Mouse (Mus musculus): ENCODE measurements around the gene Slc3a1.

DNA sequence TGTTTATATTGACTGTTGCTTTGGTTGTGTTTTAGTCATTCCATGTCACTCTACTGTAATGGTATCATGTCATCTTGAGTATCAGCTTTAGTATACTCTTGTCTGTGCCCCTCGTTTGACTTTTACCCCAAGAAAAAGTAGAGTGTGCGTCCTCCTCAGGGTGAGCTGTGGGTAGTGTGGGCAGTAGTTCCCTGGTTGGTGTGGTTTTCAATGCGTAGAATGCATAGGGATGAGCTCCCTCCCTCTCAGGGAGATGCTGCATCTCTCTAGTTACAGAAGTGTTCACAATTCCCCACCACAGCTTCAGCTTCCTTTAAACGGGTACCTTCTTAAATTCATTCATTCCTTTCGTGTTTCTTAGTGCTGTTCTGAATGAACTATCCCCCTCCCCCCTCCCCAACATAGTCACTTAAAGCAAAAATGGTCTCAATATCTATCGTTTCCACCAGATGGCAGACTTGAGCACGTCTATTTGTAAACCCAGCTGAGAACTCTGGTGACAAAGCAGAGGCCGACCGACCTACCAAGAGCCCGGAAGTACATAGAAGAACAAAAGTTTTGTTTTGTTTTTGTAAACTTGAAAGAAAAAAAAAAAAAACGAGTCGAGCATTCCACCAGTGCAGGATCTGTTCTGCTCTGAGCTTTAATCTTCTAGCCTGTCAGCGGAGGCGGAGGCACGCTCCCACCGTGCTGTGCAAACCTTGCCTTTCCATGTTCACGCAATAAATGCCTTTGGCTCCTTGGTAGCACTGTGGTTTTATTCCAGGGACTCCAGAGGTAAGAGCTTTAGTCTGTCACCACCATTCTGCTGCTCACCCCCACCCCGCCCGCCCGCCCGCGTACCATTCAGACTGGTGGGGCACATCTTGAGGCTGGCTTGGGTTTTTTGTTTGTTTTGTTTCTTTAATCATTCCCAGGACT is 4.7 kb upstream of the Slc3a1 start:
- TF ChIP-seq CTCF (IDR thresholded peaks at IDR 0.05; ENCODE audit: low read depth) (peak; percentile 78), EP300 (optimal IDR thresholded peaks at IDR 0.05) (no peak)

All from stomach, postnatal 0 days (tissue).